Mouse (Mus musculus): Measurements from ENCODE around the gene Mical2. TPM values are rescaled to one million over a fixed set of nuclear protein-coding genes. Genes with fewer than 3 reads are reported as not detected.

Gene Mical2
- polyA plus RNA-seq, 1 experiment: 173 TPM

GRCm38 (mm10) chr7:112326852-112327251 lies 101.2 kb downstream of the Mical2 start:
- Histone ChIP-seq H3K27me3 (ENCODE audit: control insufficient read depth, insufficient read depth, low read length) (no peaks in the 10 kb centered on the region), H3K4me3 (replicated peaks; ENCODE audit: insufficient read depth, low read depth, low read length) (no peak overlapping the region), H3K27ac (ENCODE audit: insufficient read depth, low read length) (no peak overlapping the region), H3K4me1 (ENCODE audit: control insufficient read depth, insufficient read depth, low read length) (no peaks in the 10 kb centered on the region)
- DNase-seq: peak in 1 of 2 experiments; percentile 47
- TF ChIP-seq CTCF (IDR thresholded peaks at IDR 0.05; ENCODE audit: borderline replicate concordance, insufficient read depth, low read depth, low read length): no peak
- no peak for TF ChIP-seq POLR2A (IDR thresholded peaks at IDR 0.05; ENCODE audit: borderline replicate concordance, insufficient read depth, low read length)
- WGBS: 84% methylated on average over 4 of the region's 4 CpGs

- Histone ChIP-seq H3K4me3 (replicated peaks; ENCODE audit: insufficient read depth, low read depth, low read length) (no peak overlapping the region), H3K4me1 (ENCODE audit: control insufficient read depth, insufficient read depth, low read length) (peaks cover 5% of the 10 kb centered on the region), H3K27me3 (ENCODE audit: control insufficient read depth, insufficient read depth, low read length) (no peaks in the 10 kb centered on the region), H3K27ac (ENCODE audit: insufficient read depth, low read length) (no peak overlapping the region)
- WGBS: 27% methylated on average over 1 of the region's 1 CpGs
- DNase-seq: peak; percentile 62 to 69
- TF ChIP-seq CTCF (IDR thresholded peaks at IDR 0.05; ENCODE audit: borderline replicate concordance, insufficient read depth, low read depth, low read length): no peak; the same call in 1 of the 2 replicates
- no peak for TF ChIP-seq POLR2A (IDR thresholded peaks at IDR 0.05; ENCODE audit: borderline replicate concordance, insufficient read depth, low read length)
These were observed 103.3 kb downstream of the Mical2 start for GRCm38 (mm10) chr7:112328969-112329368.

GRCm38 (mm10) chr7:112329496-112329895 lies 103.8 kb downstream of the Mical2 start:
- DNase-seq: peak; percentile 48 to 67
- H3K27ac ChIP-seq (ENCODE audit: insufficient read depth, low read length): no peak overlapping the region
- TF ChIP-seq POLR2A (IDR thresholded peaks at IDR 0.05; ENCODE audit: borderline replicate concordance, insufficient read depth, low read length): no peak
- TF ChIP-seq CTCF (IDR thresholded peaks at IDR 0.05; ENCODE audit: borderline replicate concordance, insufficient read depth, low read depth, low read length): 0 out of 2 replicates have a peak, but pooled peaks have one; percentile 1

GRCm38 (mm10) chr7:112330935-112331334 lies 105.3 kb downstream of the Mical2 start:
- Histone ChIP-seq H3K4me3 (replicated peaks; ENCODE audit: insufficient read depth, low read depth, low read length) (no peak overlapping the region), H3K4me1 (ENCODE audit: control insufficient read depth, insufficient read depth, low read length) (peaks cover 13% of the 10 kb centered on the region), H3K27me3 (ENCODE audit: control insufficient read depth, insufficient read depth, low read length) (no peaks in the 10 kb centered on the region), H3K27ac (ENCODE audit: insufficient read depth, low read length) (no peak overlapping the region)
- DNase-seq: no peak
- TF ChIP-seq CTCF (IDR thresholded peaks at IDR 0.05; ENCODE audit: borderline replicate concordance, insufficient read depth, low read depth, low read length): no peak
- no peak for TF ChIP-seq POLR2A (IDR thresholded peaks at IDR 0.05; ENCODE audit: borderline replicate concordance, insufficient read depth, low read length)
- WGBS: 90% methylated on average over 8 of the region's 8 CpGs

More at GRCm38 (mm10) chr7:112329496-112329895, 103.8 kb downstream of the Mical2 start:
- WGBS: 48% methylated on average over 7 of the region's 7 CpGs
- Histone ChIP-seq H3K4me1 (ENCODE audit: control insufficient read depth, insufficient read depth, low read length) (peaks cover 10% of the 10 kb centered on the region), H3K27me3 (ENCODE audit: control insufficient read depth, insufficient read depth, low read length) (no peaks in the 10 kb centered on the region), H3K4me3 (replicated peaks; ENCODE audit: insufficient read depth, low read depth, low read length) (no peak overlapping the region)

GRCm38 (mm10) chr7:112331804-112332203 lies 106.1 kb downstream of the Mical2 start:
- Histone ChIP-seq H3K27ac (ENCODE audit: insufficient read depth, low read length) (no peak overlapping the region), H3K4me1 (ENCODE audit: control insufficient read depth, insufficient read depth, low read length) (peaks cover 19% of the 10 kb centered on the region), H3K27me3 (ENCODE audit: control insufficient read depth, insufficient read depth, low read length) (no peaks in the 10 kb centered on the region), H3K4me3 (replicated peaks; ENCODE audit: insufficient read depth, low read depth, low read length) (no peak overlapping the region)
- WGBS: 58% methylated on average over 8 of the region's 8 CpGs
- TF ChIP-seq CTCF (IDR thresholded peaks at IDR 0.05; ENCODE audit: borderline replicate concordance, insufficient read depth, low read depth, low read length) (no peak), POLR2A (IDR thresholded peaks at IDR 0.05; ENCODE audit: borderline replicate concordance, insufficient read depth, low read length) (no peak)
- DNase-seq: no peak

GRCm38 (mm10) chr7:112332426-112332825 lies 106.8 kb downstream of the Mical2 start:
- H3K27me3 ChIP-seq (ENCODE audit: control insufficient read depth, insufficient read depth, low read length): no peaks in the 10 kb centered on the region
- peaks cover 21% of the 10 kb centered on the region for H3K4me1 ChIP-seq (ENCODE audit: control insufficient read depth, insufficient read depth, low read length)
- no peak overlapping the region for H3K27ac ChIP-seq (ENCODE audit: insufficient read depth, low read length)
- no peak overlapping the region for H3K4me3 ChIP-seq (replicated peaks; ENCODE audit: insufficient read depth, low read depth, low read length)
- DNase-seq: no peak
- 58% methylated on average over 5 of the region's 5 CpGs for WGBS
- TF ChIP-seq POLR2A (IDR thresholded peaks at IDR 0.05; ENCODE audit: borderline replicate concordance, insufficient read depth, low read length) (no peak), CTCF (IDR thresholded peaks at IDR 0.05; ENCODE audit: borderline replicate concordance, insufficient read depth, low read depth, low read length) (no peak)

DNA sequence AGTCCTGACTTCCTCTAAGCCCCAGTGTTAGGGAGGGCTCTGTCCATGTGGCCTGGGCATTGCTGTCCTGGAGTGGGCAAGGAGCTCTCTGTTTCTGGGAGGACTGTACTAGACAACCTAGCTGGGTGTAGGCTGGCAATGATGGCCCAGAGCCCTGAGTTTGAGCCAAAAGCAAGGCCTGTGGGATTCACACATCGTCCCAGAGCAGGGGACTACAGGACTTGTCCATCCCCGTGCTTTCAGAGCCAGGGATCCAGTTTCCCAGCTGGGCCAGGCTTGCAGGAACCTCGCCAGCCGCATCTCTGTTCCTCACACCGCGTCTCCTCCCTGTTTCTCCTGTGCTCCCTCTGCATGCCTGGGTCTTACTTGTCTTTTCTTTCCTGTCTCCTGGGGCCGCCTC lies 107.7 kb downstream of the Mical2 start:
- Histone ChIP-seq H3K27me3 (ENCODE audit: control insufficient read depth, insufficient read depth, low read length) (no peaks in the 10 kb centered on the region), H3K4me1 (ENCODE audit: control insufficient read depth, insufficient read depth, low read length) (peaks cover 21% of the 10 kb centered on the region), H3K4me3 (replicated peaks; ENCODE audit: insufficient read depth, low read depth, low read length) (no peak overlapping the region), H3K27ac (ENCODE audit: insufficient read depth, low read length) (no peak overlapping the region)
- DNase-seq: peak in 1 of 2 experiments; percentile 46
- TF ChIP-seq POLR2A (IDR thresholded peaks at IDR 0.05; ENCODE audit: borderline replicate concordance, insufficient read depth, low read length): no peak
- TF ChIP-seq CTCF (IDR thresholded peaks at IDR 0.05; ENCODE audit: borderline replicate concordance, insufficient read depth, low read depth, low read length): no peak
- WGBS: 24% methylated on average over 7 of the region's 7 CpGs

- Histone ChIP-seq H3K4me1 (ENCODE audit: control insufficient read depth, insufficient read depth, low read length) (peaks cover 21% of the 10 kb centered on the region), H3K27me3 (ENCODE audit: control insufficient read depth, insufficient read depth, low read length) (no peaks in the 10 kb centered on the region), H3K27ac (ENCODE audit: insufficient read depth, low read length) (0 out of 2 replicates have a peak overlapping the region, but pooled peaks have one; percentile 5), H3K4me3 (replicated peaks; ENCODE audit: insufficient read depth, low read depth, low read length) (no peak overlapping the region)
- peak; percentile 50 to 51 for DNase-seq
- WGBS: 15% methylated on average over 6 of the region's 6 CpGs
- TF ChIP-seq POLR2A (IDR thresholded peaks at IDR 0.05; ENCODE audit: borderline replicate concordance, insufficient read depth, low read length): no peak
- TF ChIP-seq CTCF (IDR thresholded peaks at IDR 0.05; ENCODE audit: borderline replicate concordance, insufficient read depth, low read depth, low read length): no peak
These were observed 110.6 kb downstream of the Mical2 start for GRCm38 (mm10) chr7:112336213-112336631.
